Mouse (Mus musculus): ENCODE measurements around the gene Rbl1.

The Rbl1 gene

DNA sequence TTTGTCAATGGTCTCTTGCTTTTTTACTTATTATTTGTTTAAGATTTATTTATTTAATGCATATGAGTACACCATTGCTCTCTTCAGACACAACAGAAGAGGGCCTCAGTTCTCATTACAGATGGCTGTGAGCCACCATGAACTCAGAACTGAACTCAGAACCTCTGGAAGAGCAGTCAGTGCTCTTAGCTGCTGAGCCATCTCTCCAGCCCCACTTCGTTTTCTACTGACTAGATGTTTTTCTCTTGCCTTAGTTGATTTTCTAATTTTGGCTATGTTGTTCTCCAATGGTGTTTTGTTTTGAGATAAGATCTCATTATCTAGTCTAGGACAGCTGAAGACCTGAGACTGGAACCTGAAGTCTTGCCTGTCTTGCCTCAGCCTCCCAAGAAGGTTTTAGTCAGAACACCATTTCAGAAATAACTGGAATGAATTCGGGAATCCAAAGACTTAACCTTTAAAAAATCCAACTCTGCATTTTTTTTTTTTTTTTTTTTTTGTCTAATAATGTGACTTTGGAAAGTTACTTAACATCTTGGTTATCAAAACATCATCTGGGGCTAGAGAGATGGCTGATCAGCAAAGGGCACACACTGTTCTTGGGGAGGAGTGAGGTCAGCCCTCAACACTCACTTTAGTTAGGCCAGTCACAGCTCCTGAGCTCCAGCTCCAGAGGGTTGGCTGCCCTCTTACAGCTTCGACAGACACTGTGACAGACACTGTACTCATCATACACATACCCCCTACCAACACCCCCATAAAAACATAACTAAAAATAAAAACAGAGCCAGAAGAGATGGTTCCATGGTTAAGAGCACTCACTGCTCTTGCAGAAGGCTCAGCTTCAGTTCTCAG, 71.4 kb downstream of the Rbl1 start:
- no peak for DNase-seq

DNA sequence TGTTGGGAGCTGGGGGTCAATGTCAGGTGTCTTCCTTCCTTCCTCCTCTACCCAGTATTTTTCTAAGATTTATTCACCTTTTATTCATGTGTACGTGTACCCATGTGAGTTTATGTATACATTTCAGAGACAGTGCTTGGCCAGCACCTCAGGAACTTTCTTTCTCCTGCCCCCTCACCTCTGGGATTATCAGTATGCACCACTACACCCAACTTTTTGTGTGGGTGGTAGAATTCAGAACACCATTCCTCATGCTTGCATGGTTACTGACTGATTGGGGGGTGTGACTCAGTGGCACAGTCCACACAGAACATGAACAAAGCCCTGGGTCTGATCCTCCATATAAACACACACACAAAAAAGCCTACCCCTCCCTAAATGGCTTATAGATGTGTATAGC, 72.2 kb downstream of the Rbl1 start:
- no peak for DNase-seq

DNA sequence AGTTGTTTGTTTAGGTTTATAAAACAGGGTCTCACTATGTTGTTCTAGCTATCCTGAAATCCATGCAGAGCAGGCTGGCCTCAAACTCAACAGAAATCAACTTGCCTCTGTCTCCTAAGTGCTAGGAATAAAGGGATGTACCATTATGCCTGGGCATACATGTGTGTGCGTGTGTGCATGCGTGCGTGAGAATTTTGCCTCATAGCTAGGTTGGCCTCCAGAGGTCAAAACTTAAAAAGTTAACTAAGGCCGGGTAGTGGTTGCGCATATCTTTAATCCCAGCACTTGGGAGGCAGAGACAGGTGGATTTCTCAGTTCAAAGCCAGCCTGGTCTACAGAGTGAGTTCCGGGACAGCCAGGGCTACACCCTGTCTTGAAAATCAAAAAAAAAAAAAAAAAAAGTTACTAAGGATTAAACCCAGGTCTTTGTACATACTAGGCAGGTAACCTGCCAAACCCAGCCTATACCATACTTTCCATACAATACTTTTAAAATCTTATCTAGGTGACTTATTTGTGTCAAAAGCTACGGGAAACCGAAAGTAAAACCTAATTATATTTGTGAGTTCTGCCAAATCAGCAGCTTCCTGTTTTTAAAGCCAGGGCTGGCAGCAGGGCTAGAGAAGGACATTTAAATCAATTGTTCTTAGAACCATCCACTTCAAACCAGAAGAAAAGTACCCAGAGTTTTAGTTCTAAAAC, 73.4 kb downstream of the Rbl1 start:
- no peak for DNase-seq

DNA sequence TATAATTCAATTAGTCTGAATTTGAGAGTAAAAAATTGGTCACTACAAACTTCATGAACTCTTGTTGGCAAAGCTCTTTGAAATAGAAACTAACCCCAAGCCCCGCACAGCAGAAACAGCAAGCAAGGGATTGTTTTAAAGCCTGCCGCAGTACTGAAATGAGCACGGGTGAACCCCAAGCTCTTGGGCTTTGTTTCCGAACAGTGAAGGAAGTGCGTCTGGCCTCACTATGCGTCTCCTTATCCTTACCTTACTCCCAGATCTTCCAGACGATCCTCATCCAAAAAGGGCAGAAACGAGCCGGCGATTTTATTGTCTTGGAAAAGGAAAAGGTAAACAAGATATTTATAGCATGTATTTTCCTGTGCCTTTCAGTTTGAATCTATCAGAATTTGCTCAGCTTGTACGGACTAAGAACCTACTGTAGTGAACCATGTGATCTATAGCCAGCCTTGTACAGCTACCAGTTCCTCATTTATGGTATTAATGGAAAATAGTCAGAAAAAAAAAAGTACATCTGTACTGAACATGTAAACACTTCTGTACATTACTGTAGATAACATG, 74.7 kb downstream of the Rbl1 start:
- DNase-seq, result no peak

DNA sequence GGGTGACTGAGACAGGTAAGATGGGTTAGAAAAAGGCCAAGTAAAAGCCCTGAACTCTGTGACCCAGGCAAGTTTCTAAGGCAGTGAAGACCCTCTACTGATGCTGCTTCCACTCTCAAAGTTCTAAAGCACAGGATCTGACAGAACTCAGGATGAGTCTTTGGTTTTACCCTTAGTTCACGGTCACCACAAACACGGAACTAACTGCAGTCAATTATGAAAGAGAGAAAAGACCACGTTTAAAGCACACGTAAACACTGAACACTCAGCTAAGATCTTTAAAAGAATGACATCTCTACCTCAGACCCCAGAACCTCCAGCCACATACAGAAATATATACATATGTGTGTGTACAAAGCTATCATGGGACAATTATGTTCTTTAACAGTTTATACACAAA, 75.2 kb downstream of the Rbl1 start:
- DNase-seq, result no peak

DNA sequence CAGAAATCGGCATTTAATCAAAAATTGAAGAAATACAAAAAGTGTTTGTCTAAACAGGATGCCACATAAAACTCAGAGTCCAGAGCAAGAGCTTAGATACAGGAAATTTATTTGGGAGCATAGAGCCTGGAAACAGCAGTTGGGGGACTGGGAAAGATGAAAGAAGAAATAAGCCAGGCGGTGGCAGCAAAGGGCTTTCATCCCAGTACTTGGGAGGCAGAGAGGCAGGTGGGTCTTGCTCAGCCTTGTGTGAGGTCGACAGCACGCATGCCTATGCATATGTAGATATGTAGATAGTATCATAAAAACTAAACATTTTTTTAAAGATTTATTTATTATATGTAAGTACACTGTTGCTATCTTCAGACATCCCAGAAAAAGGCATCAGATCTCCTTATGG, 76.3 kb downstream of the Rbl1 start:
- no peak for DNase-seq

DNA sequence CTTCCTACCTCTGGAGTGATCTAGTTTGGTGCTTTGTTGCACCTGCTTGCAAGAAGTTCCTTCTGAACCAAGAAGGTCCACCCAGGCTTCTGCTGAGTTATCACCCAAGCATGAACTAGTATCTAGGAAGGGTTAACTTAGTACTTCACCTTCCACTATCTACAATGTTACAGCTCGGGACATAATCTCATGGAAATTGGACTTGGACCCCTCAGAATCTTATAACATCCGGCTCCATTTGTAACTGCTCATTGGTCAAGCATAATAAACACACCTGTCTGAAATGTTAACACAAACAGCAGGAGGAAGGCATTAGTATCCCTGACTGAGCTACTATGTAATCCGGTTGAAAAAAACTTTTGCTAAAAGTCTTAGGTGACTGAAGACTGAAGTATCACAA, 77.0 kb downstream of the Rbl1 start:
- DNase-seq, result no peak

DNA sequence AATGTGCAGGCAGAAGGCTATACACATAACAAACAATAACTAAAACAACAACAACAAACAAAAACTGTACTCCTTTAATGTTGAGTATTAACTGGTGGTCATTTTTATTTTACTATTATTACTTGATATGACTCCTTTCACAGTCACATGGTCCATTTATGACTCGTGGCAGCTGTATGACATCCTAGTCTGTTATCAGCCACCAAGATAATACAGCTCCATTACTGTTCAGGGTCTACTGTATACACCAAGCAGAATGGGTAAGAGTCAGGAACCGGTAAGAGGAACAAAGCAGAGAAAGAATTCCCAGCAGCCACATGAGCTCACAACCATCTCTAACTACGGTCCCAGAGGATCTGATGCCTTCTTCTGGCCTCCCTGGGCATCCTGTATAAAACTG, 79.1 kb downstream of the Rbl1 start:
- no peak for DNase-seq

DNA sequence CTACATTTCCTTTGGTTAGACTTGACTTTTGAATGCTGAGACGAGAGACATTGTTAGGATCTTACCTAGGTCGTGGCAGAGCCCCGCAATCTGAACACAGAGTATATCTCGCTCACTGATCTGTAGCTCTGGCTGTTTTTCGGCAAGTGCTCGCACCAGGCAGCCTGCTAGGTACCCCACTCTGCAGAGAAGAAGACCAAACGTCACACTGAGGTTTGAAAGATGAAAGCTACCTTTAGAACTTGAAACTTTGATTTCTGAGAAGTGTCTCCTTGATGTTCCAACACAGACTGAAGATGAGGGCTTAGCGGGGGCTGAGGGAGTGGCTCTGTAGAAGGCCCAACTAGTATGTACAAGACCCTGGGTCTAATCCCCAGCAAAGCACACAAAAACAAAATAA, 82.6 kb downstream of the Rbl1 start:
- no peak for DNase-seq

DNA sequence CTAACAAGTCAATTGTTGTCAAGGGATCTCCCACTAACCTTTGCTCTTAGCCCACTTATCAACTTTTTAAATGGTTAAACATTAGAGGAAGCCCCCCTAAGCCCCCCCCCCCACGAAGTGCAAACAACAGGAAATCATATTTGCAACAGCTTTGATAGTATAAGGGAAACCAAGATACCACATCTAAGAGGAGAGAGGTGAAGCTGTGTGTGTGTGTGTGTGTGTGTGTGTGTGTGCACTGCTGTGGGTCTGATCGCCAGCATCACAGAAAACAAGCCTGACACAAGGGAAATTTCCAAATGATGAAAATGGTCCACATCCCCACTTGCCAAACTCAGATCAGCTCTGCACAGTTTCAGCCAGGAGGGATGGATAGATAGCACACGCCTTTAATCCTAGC, 85.3 kb downstream of the Rbl1 start:
- no peak for DNase-seq

DNA sequence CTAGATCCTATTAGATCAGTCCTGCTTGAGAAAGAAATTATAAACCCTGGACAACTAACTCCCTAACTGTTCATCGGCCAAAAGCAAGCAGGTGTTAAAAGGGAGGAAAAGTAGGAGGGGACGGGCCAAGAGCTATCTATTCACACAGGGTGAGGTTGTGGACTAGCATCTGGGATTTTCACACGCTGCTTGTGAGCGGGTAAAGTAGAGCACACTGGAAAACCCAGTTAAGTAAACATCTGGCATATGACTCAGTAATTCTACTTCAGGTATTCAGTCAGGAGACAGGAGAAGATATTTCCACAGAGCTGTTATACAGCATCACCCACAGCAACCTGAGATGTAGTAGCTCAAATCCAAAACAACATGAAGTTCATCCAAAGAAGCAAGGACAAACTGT, 85.8 kb downstream of the Rbl1 start:
- no peak for DNase-seq

DNA sequence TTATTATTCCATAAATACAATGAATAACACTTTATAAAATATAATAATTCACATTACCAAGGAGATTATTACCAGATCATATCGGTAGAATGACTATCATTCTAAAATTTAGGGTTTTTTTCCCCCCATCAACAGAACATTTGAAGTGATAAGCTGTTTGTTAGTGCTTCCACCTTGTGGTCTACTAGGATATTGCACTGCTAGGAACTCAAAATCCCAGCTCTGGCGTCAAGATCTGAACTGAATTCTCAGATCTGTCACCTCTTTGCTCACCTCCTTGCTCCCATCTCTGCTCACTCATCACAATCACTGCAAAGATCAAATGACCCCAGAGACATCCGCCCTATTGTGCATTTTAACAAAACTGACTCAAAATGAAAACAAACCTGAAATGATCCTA, 87.4 kb downstream of the Rbl1 start:
- no peak for DNase-seq

DNA sequence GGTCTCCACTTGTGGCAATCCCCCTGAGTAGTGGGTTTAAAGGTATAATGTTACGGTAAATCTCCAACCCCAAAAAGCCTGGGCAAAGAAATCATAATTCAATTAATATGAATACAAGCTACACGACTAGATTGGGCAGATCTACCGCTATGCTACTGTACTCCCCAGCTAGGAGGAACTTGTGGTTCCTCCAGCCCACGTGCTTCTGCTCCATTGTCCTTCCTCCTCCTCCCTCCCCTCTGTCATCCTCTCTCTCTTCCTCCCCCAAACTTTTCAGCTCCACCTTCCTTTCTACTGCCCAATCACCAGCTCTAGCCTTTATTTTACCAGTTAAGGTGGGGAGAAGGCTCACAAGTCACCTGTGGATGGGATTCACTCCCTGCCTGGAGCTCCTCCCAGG, 96.1 kb downstream of the Rbl1 start:
- no peak for DNase-seq

DNA sequence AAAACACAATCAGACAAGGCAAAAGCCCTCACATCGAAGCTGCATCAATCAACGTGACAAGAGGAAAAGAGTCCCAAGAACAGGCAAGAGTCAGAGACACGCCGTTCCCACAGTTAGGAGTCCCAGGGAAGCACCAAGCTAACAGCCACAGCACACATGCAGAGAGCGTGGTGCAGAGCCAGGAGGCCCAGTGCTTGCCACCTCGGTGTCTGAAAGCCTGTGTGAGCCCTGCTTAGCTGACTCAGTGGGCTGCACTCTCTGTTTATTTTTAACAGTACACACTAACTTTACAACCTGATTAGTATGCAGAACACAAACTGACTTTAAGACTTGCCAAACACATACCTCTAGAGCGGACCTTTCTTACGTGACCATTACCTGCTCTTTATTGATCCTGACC, 99.9 kb downstream of the Rbl1 start:
- no peak for DNase-seq

DNA sequence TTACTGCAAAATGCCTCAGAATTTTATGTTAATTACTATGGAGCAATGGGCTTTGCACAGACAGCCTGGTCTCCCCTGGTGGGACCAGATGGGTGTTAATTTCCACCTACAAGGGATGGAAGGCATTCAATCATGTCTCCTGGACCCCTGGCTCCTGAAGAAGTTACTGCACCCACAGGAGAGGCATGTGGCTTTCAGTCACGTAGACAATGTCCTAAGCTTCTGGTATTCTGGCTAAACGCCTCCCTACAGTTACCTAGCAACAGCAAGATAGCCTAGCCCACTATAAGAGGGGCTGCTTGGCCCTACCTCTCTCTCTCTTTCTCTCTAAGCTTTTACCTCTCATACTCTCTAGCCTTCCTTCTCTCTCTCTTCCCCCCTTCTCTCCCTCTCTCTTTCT, 102.1 kb downstream of the Rbl1 start:
- DNase-seq, result no peak

DNA sequence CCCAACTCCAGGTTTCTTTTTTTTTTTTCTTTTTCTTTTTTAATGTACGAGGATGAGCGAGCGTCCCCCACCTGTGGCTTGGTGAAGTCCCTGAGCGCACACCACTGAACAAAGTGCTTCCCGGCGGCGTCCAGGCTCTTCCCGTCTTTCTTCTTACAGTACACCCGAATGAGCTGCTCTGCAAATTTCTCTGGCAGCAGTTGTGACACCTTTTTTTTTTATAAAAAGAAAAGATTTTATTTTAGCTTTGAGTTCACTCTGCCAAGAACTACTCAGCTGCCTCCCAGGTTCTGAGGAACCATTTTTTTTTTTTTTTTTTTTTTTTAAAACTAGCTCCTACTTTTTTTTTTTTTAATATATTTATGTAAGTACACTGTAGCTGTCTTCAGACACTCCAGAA, 102.7 kb downstream of the Rbl1 start:
- no peak for DNase-seq

DNA sequence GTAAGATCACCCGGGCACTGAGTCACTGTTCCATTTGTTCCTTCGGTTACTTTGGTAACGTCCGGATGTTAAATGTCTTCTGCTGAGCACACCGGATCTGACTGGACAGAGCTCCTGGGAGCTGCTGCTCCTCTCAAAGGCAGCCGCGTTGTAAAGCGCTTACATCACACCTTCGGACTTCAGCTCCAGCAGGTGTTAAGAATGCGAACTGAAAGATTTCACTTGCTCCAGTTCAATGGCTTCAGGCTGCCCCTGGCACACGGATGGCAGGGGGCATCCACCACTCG, 104.1 kb downstream of the Rbl1 start:
- DNase-seq, result no peak

DNA sequence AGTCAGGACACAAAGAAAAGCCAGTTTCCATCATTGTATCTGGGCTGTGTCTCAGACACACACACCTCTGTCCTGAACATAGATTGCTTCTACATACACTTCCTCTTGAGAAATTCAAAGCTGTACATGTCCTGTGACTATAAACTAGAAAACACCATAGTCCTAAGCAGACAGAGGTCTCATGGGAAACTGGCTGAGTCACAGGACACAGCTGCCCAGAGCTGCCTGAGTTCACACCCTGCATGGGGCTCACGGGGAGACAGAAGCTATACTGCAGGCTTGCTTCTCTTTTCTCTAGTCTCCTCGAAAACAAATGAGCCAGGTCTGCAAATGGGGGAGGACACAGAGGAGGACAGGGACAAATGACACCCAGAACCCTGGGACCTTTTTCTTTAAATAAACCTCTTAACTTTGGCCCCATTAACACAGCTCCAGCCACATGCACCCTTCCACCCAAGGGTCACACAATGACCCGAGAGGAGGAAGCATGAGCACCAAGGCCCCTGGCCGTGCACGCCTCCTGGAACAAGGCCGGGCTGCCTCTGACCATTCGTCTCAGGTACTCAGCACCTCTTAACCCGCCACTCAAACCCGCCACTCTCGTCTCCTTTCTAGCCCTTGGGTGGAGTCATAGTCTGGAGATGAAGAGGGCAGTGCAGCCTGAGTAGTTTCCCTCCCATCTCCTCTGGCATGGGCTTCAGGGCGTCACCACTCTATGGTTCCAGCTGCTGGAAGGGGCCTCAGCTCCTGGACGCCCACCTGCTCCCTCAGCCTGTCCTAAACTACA, 104.6 kb downstream of the Rbl1 start:
- DNase-seq, result no peak
